Mouse (Mus musculus) layer of hippocampus, adult 2 months (tissue): ENCODE results near the gene Ciao2a. TPM values are rescaled to one million over a fixed set of nuclear protein-coding genes. Genes with fewer than 3 reads are reported as not detected.

Experiments used
- DNase-seq, 2 experiments: peaks; one replicate each; pipeline ENCODE4 v3.0.0; 2022; ENCODE audit warnings: low spot score in 2 of 2
- H3K27ac ChIP-seq: fragments of 200-600 bp; 2 replicates; pipeline ENCODE4 v1.8.1; 2022
- H3K4me3 ChIP-seq: fragments of 200-600 bp; 2 replicates; pipeline ENCODE4 v1.8.1; 2022; ENCODE audit warnings: mild to moderate bottlenecking
- CTCF ChIP-seq: fragments of 200-600 bp; conservative IDR thresholded peaks from 2 replicates; pipeline ENCODE4 v1.8.1; 2022; ENCODE audit warnings: antibody characterized with exemption, mild to moderate bottlenecking, moderate library complexity
- total RNA-seq, 2 experiments: library from RNA; stranded (reverse); gene quantifications; 2 replicates each; pipeline ENCODE4 v1.2.3; 2021

Gene Ciao2a
- total RNA-seq, 2 experiments from 2014 or later: 25.9 to 26.3 TPM

GRCm38 (mm10) chr9:66102668-66103067 lies 23.7 kb upstream of the Ciao2a start:
- H3K4me3 ChIP-seq: no peak overlapping the region
- H3K27ac ChIP-seq: peak overlapping the region; percentile 72
- DNase-seq: no peak
- no peak for TF ChIP-seq CTCF

GRCm38 (mm10) chr9:66104601-66105000 lies 21.8 kb upstream of the Ciao2a start:
- no peak for DNase-seq
- H3K27ac ChIP-seq: no peak overlapping the region
- H3K4me3 ChIP-seq: no peak overlapping the region
- TF ChIP-seq CTCF: no peak

GRCm38 (mm10) chr9:66105168-66105567 lies 21.2 kb upstream of the Ciao2a start:
- no peak for DNase-seq
- TF ChIP-seq CTCF: no peak
- Histone ChIP-seq H3K27ac (no peak overlapping the region), H3K4me3 (no peak overlapping the region)

GRCm38 (mm10) chr9:66109574-66109973 lies 16.8 kb upstream of the Ciao2a start:
- DNase-seq: no peak

GRCm38 (mm10) chr9:66110126-66110525 lies 16.3 kb upstream of the Ciao2a start:
- no peak for DNase-seq
- no peak for TF ChIP-seq CTCF
- Histone ChIP-seq H3K4me3 (no peak overlapping the region), H3K27ac (peak overlapping the region; percentile 37; the same call in 1 of the 2 replicates)

More at GRCm38 (mm10) chr9:66109574-66109973, 16.8 kb upstream of the Ciao2a start:
- Histone ChIP-seq H3K27ac (no peak overlapping the region), H3K4me3 (no peak overlapping the region)
- no peak for TF ChIP-seq CTCF

GRCm38 (mm10) chr9:66110611-66111379 lies 15.6 kb upstream of the Ciao2a start:
- H3K4me3 ChIP-seq: no peak overlapping the region
- DNase-seq: no peak
- H3K27ac ChIP-seq: peak overlapping the region; percentile 37; the same call in 1 of the 2 replicates
- no peak for TF ChIP-seq CTCF

GRCm38 (mm10) chr9:66114341-66114740 lies 12.1 kb upstream of the Ciao2a start:
- Histone ChIP-seq H3K4me3 (no peak overlapping the region), H3K27ac (no peak overlapping the region)
- no peak for TF ChIP-seq CTCF
- DNase-seq: no peak

- H3K27ac ChIP-seq: peak overlapping the region; percentile 55; the same call in 1 of the 2 replicates
- H3K4me3 ChIP-seq: no peak overlapping the region
- no peak for DNase-seq
- no peak for TF ChIP-seq CTCF
Measured at GRCm38 (mm10) chr9:66116890-66117289, 9.5 kb upstream of the Ciao2a start.

- no peak overlapping the region for H3K4me3 ChIP-seq
- no peak overlapping the region for H3K27ac ChIP-seq
- TF ChIP-seq CTCF: peak; percentile 40
- DNase-seq: no peak
Measured at GRCm38 (mm10) chr9:66119498-66119897, 6.9 kb upstream of the Ciao2a start.

- no peak overlapping the region for H3K4me3 ChIP-seq
- DNase-seq: no peak
- TF ChIP-seq CTCF: no peak
- no peak overlapping the region for H3K27ac ChIP-seq
Measured at GRCm38 (mm10) chr9:66120106-66120505, 6.3 kb upstream of the Ciao2a start.

GRCm38 (mm10) chr9:66120945-66121344 lies 5.5 kb upstream of the Ciao2a start:
- Histone ChIP-seq H3K27ac (peak overlapping the region; percentile 55; the same call in 1 of the 2 replicates), H3K4me3 (no peak overlapping the region)
- no peak for TF ChIP-seq CTCF
- no peak for DNase-seq

GRCm38 (mm10) chr9:66121421-66121820 lies 5.0 kb upstream of the Ciao2a start:
- no peak for TF ChIP-seq CTCF
- Histone ChIP-seq H3K4me3 (no peak overlapping the region), H3K27ac (peak overlapping the region; percentile 55; the same call in 1 of the 2 replicates)
- no peak for DNase-seq

- no peak for TF ChIP-seq CTCF
- peak overlapping the region; percentile 95 for H3K27ac ChIP-seq
Measured at GRCm38 (mm10) chr9:66123648-66124047, 2.8 kb upstream of the Ciao2a start.

GRCm38 (mm10) chr9:66124111-66124531 lies 2.3 kb upstream of the Ciao2a start:
- no peak for TF ChIP-seq CTCF
- peak overlapping the region; percentile 95 for H3K27ac ChIP-seq
- peak overlapping the region; percentile 85 for H3K4me3 ChIP-seq
- no peak for DNase-seq

More at GRCm38 (mm10) chr9:66123648-66124047, 2.8 kb upstream of the Ciao2a start:
- peak overlapping the region; percentile 85 for H3K4me3 ChIP-seq
- no peak for DNase-seq
